Mouse (Mus musculus): ENCODE measurements at regions not wholly inside any gene's neighbourhood (a gene's known extent, or its start where the extent isn't known, plus 50 kb on each side); places are given as distances from the start of the nearest gene placed in this dataset.

DNA sequence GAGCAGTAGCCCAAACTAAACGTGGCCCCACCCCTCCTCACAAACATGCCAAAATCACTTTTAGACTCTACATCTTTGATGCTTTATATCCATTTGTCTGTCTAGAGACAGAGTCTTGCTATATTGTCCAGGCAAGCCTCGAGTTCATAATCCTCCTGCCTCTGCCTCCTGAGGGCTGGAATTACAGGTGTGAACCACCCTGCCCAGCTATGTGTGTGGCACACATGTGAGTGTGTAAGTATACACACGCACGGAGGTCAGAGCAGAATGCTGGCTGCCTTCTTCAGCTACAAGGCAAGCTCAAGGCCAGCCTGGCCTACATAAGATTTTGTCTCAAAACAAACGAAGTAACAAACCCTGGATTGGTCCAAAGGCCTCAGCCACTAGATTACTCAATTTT is 86.8 kb upstream of the Foxk1 start:
- TF ChIP-seq POLR2A (IDR thresholded peaks at IDR 0.05; ENCODE audit: low read depth, low read length) (no peak), CTCF (IDR thresholded peaks at IDR 0.05; ENCODE audit: extremely low read depth, insufficient read depth, insufficient read length, insufficient replicate concordance) (no peak)
